Mouse (Mus musculus) thymus, postnatal 4 days (tissue): ENCODE results near the gene Trim80.
"Not testable (repeated sequence)": the region's sequence is repeated elsewhere in the genome, so short reads cannot be mapped to it uniquely, and the experiment has no call there.

Experiments
- DNase-seq: peaks from one replicate; pipeline ENCODE4 v3.0.0; 2021

Gene Trim80

DNA sequence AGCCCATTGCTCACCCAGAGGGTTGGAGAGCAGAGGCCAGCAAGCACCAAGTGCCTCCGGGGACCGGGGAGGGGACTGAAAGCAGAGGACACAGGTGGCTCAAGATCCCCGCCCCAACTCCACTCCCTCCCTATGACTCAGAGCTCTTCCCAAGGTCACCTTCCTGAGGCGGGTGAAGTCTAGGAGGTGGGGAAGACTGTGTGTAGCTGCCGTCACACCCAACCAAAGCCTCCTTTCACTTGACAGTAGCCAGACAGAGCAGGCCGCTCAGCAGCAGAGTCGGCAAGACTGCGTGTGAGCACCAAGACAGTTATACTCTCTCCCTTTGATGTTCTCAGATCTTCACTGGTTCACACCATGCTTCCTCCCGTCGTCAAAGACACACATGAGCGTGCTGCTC, 23.1 kb downstream of the Trim80 start:
- peak; percentile 73 for DNase-seq

DNA sequence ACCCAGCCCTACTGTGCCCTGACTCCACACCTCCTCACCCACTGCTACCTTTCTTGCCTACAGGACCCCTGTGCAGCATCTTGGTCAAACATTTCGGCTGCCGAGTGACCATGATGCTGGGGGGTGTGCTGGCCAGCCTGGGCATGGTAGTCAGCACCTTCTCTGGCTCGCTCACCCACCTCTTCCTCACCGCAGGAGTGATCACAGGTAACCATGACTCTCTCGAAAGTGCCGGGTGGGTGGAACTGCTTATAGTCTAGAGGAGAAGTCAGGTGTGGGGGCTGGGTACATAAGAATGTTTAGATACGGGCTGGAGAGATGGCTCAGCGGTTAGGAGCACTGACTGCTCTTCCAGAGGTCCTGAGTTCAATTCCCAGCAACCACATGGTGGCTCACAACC, 24.5 kb downstream of the Trim80 start:
- peak; percentile 66 for DNase-seq

DNA sequence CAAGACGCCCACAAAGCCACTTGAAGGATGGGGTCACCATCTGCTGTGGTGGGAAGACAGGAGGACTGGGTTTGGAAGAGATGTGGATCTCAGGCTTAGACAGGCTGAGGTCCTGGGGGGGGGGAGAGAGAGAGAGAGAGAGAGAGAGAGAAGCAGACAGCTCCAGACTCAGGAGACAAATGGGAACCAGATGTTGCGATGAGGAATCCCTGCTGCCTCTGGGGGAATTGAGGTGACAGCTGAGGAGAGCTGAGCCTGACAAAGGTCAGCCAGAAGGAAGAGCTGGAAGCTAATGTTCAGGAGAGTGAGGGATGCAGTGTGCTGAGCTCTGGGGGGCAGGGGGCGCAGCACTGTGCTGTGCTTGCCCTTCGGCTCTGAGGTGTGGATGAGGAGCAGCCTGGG, 26.9 kb downstream of the Trim80 start:
- peak; percentile 22 for DNase-seq

DNA sequence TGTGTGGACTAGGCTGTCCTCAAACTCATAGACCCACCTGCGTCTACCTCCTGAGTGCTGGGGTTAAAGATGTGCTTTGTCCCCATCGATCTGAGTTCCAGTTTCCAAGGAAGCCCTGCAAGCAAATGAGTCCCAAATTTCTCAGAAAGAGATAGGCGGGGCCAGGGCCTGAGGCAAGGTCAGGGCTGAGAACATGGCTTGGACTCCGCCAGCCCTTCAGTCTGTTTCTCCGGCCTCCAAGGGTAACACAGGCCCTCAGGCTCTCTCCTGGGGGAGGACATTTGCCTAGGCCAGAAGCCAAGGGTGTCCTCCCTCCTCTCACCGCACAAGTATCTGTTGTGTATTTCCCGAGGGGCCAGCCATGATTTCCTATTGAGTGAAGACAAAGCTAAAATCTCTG, 31.8 kb downstream of the Trim80 start:
- no peak for DNase-seq

DNA sequence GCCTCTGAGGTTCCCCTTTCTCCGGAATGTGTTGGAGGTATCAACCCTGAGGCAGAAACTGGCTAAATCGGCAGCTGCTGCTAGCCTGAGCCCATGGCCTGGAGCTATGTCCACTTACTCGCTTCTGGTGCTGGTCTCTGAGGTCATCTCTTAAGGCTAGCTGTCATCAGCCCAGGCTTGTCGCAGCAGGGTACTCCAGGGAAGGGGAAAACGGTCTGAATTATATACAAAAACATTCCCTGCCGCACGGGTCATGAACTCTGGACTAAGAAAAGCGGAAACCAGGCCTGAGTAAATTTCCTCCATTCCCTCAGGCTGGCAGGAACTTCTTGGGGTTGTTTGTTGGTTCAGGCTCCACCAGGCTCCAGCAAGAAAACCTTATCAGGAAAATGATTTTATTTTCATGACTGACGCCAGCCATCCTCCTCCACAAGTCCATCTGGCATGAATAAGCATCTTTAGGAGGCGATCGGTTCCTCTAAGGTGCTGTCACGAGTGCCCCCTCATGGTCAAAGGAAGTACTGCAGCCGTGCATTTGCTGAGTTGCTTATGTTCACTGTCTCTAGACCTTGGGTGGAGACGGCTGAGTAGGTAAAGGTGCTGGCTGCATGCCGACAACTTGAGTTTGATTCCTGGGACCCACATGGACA, 33.4 kb downstream of the Trim80 start:
- peak; percentile 97 for DNase-seq

DNA sequence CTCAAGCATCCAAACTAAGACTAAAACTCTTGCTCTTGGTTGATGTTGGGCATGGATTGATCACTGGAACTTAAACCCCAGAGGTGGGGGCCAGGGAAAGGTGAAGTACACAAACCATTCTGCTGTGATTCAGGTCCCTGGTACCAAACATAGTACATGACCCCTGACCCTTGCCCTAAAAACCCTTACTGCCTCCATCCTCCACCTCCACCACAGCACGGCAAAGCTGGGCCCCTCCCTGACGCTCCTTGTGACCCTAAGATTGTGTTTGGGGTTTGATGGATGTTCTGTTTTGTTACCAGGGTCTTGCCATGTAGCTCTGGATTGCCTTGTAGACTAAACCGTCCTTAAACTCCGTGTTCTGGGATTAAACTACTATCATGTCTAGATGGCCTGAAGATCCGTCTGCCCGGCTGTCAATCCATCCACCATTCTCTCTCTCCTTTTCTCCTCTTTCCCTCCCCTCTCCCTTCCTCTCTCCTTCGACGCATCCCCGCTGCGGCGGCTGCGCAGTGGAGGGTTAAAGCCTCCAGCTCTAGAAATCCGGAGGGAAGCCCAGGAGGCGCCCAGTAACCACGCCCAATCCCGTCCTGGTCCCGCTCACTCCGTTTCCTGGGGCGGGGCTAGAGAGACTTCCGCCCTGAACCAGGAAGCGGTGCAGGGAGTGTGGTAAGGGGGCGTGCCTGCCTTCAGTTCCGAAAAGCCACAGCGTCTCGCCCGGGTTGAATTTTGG, 34.8 kb downstream of the Trim80 start, which contains the start of gene Armc7:
Armc7 (plus strand) TSS at position 643 of the 733 bp plus-strand sequence.
- DNase-seq = peak; percentile 95

DNA sequence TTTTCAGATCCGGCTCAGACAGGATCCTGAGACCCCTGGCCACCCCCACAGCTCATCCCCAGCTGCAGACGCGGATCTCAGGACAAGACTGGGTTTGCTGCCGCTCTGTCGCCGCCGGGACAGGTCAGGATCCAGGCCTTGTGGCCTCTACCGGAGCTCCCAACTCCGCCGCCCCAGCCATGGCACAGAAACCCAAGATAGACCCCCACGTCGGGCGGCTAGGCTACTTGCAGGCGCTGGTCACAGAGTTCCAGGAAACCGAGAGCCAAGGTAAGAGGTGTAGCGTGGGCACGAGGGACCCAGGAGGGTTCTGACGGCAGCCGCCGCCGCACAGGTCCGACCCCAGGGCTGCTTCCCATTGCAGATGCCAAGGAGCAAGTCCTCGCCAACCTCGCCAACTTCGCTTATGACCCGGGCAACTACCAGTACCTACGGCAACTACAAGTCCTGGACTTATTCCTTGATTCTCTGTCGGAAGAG, 35.5 kb downstream of the Trim80 start:
- no peak for DNase-seq

DNA sequence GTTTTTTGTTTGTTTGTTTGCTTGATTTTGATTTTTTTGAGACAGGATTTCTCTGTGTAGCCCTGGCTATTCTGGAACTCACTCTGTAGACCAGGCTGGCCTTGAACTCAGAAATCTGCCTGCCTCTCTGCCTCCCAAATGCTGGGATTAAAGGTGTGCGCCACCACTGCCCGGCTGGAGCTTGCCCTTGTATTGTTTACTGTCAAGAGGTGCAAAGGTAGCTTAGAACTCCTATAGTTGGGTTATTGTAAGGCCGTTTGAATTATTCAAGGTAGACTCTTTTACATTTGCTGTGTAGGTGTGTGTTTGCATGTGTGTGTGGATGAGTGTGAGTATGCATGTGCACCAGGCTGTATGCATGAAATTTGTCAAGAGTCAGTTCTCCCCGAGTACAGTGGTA, 36.3 kb downstream of the Trim80 start:
- DNase-seq = not testable (repeated sequence)

DNA sequence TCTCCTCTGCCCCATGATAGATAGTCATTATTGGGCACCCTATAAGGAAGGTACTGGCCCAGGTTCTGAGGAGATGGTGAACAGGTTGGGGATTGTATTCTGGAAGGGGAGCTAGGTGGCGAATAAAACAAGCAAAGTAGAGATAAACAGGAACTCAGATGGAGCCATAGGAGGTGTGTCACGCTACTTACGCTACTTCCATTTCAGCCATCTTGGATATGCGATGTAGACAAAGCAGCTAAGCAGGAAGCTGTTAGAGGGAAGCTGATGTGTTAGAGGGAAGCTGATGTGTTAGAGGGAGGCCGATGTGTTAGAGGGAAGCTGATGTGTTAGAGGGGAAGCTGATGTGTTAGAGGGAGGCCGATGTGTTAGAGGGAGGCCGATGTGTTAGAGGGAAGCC, 37.0 kb downstream of the Trim80 start:
- not testable (repeated sequence) for DNase-seq

DNA sequence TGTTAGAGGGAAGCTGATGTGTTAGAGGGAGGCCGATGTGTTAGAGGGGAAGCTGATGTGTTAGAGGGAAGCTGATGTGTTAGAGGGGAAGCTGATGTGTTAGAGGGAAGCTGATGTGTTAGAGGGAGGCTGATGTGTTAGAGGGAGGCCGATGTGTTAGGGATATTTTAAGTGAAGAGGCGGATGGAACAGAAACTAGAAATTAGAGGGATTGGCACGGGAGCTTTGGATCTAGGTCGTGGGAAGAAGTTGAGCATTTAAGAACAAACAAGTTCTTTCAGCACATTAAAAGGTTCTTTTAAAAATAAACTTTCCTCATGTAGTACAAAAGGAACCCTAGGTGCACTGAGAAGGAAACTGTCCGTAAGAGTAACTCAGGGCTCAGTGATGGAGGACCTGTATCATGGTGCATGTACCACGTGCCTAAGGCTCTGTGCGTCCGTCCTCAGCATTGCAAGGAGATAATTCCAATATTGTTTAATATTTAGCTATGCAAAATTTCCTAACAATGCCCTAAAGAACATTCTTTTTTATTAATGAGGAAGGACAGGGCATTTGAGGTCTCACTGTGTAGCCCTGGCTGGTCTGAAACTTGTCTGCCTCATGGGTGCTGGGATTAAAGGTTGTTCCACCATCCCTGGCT, 38.1 kb downstream of the Trim80 start:
- no peak for DNase-seq

DNA sequence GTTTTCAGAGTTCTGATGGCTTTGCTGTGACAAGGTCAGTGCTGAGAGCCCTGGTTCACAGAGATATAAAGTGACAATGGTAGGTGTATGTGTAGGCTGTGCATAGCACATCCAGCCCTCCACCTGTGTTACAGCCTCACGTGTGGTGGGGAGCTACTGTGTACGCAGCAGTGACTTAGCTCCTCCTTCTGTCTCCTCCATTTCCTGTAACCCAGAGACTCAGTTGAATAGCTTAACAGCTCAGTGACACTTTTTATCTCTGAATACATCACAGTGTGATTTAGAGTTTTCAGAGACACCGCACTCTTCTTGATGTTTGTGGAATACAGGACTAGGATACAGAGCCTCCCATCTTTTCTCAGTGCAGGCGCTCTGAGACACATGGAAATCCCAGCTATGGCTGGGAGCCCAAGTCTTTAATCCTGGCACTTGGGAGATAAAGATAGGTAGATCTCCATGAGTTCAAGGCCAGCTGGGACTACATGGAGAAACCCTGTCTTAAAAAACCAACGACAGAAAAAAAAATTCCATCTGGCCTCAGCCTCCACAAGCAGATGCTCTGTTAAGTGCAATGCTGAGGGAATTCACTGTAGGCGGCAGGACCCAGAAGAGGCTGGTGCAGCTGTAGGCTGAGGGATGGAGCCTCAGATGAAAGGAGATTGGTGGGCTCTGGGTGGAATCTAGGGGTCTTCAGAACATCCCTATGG, 41.4 kb downstream of the Trim80 start:
- DNase-seq = peak; percentile 62

DNA sequence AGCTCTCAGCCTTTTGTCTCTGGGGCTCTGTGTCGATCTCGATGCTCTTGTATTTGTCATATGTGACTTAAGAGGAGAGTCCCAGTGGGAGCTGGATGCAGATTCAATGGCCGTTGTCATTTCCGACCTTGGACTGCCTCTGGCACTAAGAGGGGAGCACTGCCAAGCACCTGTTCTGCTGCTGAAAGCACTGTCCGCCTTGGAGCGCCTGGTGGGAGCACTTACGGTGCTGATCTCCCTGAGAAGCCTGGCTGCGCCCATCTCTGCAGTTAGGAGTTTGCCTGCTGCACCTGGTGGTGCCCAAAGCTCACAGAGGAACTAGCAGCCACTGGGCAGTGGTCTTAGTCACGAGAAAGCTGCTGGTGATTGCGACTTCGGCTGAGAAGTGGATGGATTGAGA, 42.9 kb downstream of the Trim80 start:
- DNase-seq = no peak

DNA sequence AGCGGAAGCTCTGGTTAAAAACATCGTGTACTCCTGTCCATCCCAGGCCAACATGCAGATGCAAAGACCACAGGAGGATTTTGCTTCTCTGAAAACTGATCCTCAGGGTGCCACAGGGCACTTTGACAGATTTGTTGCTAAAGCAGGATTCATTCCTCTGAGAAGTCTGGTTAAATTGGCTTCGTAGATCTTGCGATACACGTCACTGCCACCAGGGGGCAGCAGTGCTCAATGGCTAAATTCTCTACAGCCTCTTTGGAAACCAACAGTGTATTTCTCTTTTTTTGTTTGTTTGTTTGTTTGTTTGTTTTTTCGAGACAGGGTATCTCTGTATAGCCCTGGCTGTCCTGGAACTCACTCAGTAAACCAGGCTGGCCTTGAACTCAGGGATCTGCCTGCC, 43.4 kb downstream of the Trim80 start:
- peak; percentile 89 for DNase-seq

DNA sequence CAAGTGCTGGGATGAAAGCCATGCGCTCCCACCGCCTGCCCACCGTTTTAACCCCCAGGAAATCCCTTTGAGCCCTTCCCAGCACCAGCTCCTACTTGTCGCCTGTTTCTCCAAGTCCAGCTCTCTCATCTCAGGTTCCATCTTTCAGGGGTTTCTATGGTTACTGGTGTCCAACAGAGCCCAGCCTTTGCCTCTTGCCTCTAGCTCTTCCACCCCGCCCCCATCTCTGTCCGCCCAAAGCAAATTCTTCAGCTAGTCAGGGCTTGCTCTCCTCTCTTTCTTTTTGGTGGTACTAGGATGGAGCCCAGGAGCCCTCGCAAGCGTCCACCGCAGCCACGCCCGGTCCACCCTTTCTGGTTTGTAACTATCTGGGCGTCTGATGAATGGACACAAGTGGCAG, 44.8 kb downstream of the Trim80 start:
- no peak for DNase-seq

DNA sequence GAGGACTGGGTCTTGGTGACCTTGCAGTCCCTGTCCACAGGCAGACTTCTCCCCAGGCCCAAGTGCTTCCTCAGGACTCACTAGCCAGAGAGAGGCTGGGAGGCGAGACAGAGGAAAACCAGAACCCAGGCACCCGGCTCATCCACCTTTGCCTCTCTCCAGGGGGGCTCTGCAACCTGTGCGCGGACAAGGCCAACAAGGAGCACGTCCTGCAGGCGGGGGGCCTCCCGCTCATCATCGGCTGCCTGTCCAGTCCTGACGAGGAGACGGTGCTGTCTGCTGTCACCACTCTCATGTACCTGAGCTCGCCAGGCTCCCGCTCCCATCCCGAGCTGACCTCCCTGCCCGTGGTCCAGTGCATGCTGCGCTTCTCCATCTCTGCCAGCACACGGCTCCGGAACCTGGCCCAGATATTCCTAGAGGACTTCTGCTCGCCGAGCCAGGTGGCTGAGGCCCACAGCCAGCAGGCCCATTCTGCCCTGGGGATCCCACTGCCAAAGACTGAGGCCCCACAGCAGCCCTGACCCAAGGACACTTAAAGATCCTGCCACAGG, 48.3 kb downstream of the Trim80 start:
- DNase-seq = no peak

DNA sequence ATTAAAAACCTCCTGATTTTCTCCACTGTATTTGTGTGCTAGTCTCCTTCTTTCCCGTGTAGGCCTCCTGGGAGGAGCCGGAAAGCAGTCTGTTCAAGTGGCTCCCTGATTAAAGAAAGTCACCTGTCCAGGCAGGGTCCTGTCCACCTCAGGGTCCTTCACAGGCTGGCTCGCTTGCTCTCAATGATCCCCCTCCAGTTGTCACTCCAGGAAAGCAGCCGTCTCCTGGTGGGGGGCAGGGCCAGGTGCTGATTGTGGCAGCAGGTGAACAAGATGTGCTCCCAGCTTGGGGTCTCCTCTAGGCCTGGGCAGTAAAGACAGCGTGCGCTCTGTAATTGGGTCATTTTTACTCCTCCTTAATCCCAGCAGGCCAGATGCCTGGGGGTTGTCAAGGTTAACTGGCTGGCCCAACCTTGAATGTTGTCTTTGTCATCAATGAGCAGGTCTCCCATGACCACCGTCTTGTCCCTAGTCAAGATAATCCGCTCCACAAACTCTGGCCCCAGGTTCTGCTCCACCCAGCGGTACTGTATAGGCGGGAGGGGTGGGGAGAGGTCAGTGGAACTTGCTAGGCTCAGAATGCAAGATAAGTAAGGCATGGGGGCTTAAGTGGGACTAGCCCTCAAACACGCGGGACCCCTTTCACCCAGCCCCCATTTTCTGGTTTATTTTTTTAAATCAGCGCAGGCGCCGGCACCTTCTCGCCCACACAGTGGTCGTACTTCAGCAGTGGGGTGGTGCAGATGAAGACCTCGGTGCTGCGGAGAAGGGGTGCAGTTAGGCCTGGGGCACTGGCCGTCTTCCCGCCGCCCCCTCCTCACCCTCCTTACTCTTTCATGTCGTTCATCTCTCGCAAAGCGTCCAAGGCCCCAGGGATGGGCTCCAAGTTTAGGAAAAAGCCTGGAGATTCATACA, 50.4 kb downstream of the Trim80 start:
- no peak for DNase-seq

DNA sequence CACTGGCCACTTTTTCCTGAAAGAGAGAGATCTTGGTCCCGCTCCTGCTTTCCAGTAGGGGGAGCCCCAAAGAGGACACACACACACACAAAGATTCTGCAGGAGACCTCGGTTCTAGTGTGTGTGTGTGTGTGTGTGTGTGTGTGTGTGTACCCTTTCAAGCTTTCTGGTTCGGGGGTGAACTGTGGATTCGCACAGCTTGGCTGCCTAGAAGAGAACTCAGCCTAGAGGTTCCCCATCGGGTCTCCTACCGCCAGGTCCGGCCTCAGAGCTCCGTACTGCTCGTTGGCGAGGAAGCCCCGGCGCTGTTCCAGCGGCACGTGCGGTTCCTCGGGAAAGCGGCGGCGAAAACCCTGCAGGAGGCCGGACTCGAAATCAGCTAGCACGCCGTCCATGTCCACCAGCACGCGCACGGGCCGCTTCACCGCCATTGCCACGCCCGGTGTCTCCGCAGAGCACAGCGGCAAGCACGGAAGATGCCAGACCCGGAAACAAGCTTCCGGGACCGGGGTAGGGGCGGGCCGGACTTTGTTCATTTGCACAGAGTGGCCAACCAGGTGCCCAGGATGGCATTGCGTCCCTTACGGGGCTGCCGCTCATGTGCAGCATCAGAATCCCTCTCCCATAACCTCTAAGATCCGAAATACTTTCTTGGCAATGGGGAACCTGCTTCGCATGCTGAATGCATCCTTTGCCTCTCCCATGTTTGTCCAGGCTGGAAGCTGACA, 51.2 kb downstream of the Trim80 start, which contains the start of gene Nt5c:
Nt5c (minus strand) TSS at position 507 of the 728 bp plus-strand sequence.
- DNase-seq = peak; percentile 86

DNA sequence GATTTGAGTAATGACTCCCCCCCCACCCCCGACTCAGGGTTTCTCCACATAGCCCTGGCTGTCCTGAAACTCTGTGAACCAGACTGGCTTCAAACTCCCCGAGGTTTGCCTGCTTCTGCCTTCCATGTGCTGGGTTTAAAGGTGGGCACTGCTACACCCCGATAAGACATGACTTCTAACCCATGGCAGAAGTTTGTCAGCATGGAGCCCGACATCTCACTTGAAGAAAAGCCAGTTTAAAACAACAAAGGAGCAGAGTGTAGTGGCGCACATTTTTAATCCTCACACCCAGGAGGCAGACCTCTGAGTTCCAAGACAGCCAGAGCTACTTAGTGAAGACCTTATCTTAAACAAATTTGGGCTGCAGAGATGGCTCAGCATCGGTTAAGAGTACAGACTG, 52.0 kb downstream of the Trim80 start:
- peak; percentile 21 for DNase-seq

DNA sequence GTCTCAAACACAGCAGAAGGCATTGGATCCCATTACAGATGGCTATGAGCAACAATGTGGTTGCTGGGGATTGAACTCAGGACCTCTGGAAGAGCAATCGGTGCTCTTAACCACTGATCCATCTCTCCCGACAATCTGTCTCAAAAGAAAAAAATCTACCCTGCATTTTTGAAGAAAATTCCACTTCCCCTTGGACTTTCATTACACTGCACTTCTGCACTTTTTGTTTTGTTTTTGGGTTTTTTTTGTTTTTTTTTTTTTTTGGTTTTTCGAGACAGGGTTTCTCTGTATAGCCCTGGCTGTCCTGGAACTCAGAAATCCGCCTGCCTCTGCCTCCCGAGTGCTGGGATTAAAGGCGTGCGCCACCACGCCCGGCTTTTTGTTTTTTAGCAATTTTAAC, 56.2 kb downstream of the Trim80 start:
- not testable (repeated sequence) for DNase-seq
